Mouse (Mus musculus) common myeloid progenitor, adult 5-6 weeks (primary cell): ENCODE measurements around the gene Stard13. TPM values are rescaled to one million over a fixed set of nuclear protein-coding genes. Genes with fewer than 3 reads are reported as not detected.

ENCODE experiments used
- ATAC-seq: replicated peaks from 2 replicates; pipeline ENCODE4 v1.8.0; 2016; ENCODE audit warnings: low read depth, mild to moderate bottlenecking, moderate TSS enrichment, inconsistent platforms; ENCODE audit not compliant: poor library complexity, severe bottlenecking
- total RNA-seq: library from RNA; stranded (forward); fragments of 200-1000, 187-1606 nt; gene quantifications from 2 replicates; pipeline ENCODE4 v1.2.3, GENCODE M21; 2017

Stard13 gene
- total RNA-seq, 1 experiment from 2014 or later, result 0.69 TPM

DNA sequence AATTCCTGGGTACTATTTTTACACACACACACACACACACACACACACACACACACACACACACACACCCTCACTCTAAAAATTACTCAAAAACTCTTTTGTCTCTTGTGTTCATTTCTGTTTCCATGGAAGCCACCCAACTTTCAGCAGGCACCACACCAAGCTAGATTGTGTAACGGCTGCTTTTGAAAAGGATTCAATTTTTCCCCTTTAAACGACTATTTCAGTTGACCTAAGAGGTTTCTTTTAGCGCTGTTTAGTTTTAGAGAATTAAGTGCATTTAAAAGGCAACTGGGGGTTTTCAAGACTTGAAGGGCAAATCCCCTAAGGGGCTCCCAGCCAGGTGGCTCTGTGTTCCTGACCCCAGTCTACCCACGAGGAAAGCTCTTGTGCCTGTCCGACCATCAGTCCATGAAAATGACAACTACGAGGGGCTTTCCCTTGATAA lies 123.2 kb downstream of the Stard13 start:
- no peak for ATAC-seq

DNA sequence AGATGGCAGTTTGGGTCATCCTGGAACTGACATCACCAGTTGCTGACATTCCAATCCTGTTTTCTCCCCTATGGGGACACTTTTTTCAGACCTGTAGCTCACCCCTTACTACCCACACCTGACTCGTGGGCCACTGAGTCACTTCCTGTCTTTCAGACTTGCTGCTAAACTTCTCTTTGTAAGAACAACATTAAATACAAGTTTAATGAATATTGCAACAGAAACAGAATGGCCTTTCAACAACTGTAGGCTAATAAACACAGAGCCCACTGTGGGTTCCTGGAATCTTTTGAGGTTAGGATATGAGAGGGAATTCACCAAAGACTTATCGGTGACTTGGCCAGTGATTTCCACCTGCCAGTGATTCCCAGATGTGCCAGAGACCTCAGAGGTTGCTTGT lies 123.8 kb downstream of the Stard13 start:
- no peak for ATAC-seq

DNA sequence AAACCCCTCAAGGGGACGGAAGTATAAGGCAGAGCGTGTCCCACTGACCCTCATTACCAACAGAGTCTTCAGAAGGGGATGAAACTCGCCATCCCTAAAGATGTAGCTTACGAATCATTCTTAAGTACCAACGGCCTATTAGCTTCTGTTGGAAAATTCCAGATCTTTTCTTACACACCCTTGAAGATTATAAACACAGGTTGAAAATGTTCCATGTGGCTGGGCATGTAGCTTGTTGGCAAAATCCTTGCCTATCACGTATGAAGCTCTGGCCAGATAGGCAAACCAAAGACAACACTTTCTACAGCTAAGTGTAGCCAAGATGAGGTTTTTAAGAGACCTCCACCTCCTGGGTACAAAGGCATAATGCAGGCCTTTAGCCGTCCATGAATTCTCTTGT lies 124.7 kb downstream of the Stard13 start:
- ATAC-seq, result no peak

- peak; percentile 55 for ATAC-seq
These were observed 125.2 kb downstream of the Stard13 start for GRCm38 (mm10) chr5:151108291-151108897.

- ATAC-seq, result no peak
These were observed 126.8 kb downstream of the Stard13 start for GRCm38 (mm10) chr5:151106841-151107240.

DNA sequence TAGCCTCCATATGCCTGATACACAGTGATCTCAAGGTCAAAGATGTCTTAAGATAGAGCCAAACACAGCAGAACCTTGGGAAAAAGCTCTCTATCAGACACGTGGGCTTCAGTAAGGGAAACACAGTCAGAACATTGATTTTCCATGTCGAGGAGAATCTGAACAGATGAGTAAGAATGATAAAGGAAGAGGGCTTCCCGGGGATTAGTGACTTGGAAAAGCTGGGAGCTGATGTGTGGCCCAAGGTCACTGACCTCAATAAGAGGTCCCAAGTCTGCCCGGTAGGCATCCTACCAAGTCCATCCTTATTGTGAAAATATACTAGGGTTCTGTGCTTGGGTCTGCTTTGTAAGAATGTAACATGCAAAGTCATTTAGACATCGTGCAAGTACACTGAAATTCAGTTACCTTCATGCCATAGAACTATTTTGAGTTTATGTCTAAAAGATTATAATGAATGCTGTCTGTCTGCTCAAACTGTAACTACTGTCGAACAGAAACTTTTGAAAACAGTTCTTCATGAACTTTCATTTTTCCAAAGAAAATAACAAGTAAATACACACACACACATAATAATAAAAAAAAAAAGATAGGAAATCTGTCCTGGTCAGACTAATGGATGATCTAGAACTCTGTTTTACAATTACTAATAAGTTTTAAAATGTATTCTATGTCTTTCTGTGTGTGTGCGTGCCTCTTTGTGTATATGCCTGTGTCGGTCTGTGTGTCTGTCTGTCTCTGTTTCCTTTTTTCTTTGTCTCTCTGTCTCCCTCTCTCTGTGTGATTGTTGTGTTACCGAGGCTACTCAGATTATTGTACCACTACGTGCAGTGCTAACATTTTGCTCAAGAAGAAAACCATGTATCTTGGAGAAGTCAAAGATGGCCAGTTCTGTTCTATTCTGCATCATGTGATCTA lies 128.3 kb downstream of the Stard13 start:
- ATAC-seq, result no peak

DNA sequence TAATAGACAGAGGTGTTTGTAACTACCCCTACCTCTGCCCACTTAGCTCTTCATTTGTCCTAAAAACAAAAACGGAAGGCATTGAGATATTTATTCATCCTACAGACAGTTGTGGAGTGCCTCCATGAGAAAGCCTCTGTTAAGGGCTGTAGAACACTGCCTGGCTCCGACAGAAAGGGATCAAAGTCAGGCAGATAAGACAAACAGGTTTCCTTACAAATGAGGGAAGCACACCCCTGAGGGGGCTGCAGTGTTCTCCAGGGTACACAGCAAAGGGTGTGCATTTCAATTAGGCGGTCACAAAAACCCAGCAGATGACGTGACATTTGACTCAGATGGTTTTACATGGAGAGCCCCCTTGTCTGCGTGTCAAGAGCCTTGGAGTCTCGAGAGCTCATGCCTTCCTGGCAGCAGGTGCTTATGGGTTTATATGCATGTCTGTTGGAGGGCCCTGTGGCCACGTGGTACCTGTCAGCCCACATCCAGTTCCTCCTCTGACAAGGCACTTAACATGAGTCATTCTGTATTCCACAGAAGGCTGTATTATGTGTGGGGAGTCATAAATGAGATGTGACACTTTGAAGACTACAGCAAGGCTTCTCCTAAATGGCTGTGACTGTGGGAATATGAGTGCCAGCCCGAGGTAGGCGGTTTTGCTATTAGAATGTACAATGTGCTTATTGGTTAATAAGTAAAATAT lies 129.1 kb downstream of the Stard13 start:
- ATAC-seq, result peak; percentile 45; the same call in 1 of the 2 replicates

- ATAC-seq, result no peak
These were observed 130.4 kb downstream of the Stard13 start for GRCm38 (mm10) chr5:151103284-151103683.

DNA sequence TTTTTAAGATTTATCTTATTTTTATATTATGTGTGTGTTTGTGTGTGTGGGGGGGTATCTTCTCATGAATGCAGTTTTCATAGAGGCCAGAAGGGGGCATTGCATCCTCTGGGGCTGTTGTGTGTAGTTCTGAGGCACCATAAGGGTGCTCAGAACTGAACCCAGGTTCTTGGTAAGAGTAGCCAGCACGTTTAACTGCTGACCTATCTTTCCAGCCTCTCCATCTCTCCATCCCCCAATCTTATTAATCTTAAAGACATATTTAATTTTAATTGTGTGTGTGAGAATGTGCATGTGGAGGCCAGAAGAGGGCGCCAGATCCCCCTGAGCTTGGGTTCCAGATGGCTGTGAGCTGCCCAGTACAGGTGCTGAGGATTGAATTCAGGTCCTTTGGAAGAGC lies 131.4 kb downstream of the Stard13 start:
- ATAC-seq, result peak; percentile 47; the same call in 1 of the 2 replicates

GRCm38 (mm10) chr5:151096012-151096411 lies 137.6 kb downstream of the Stard13 start:
- no peak for ATAC-seq

DNA sequence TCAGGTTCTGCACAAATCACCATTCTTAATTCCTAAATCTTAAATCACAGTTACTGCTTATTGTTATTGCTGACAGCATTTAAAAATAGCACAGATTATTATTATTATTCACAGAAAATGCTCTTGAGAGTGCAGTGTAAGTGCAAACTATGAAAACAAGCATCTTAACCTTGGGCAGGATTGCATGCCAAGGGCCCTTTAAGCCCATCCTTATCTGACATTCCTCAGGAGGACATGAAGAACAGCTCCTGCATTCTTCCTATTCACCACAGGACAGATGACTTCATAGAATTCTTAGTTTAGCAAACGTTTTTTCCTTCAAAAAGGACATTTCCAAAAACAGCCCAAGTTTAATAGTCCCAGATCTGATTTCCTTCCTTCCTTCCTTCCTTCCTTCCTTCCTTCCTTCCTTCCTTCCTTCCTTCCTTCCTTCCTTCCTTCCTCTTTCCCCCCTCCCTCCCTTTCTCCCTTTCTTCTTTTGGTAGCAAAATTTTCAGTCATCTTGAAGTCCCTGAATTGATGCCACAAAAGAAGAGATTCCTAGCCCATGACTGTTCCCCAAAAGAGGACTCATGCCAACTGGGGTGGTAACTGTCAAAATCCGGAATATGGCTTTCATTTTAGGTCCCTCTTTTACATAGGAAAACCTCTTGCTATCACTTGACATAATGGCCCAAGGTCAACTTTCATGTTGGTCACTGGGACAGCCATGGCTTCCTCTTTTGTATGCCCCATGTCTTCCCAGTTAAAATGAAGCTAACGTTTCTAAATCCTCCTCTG lies 140.6 kb downstream of the Stard13 start:
- ATAC-seq, result no peak

DNA sequence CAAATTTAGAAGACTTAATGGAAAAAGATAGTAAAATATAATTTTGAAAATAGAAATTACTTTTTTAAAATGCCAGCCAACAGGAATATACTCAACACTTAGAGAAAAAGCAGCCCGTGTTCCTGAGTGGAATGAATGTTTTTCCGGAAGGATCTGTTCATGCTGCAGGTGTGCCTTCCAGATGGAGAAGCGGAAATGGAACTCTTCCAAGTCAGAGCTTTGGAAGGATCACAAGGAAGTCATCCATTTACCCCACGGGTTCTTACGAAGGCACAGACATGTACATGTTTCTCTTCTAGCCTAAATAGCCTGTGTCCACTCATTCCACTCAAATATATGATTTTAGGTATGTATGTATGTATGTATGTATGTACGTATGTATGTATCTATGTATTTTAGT lies 142.6 kb downstream of the Stard13 start:
- ATAC-seq, result no peak

GRCm38 (mm10) chr5:151089201-151089600 lies 144.4 kb downstream of the Stard13 start:
- no peak for ATAC-seq

- peak; percentile 67 for ATAC-seq
These were observed 147.0 kb downstream of the Stard13 start for GRCm38 (mm10) chr5:151086425-151087202.

- ATAC-seq, result 0 out of 2 replicates have a peak, but pooled peaks have one; percentile 24
These were observed 147.9 kb downstream of the Stard13 start for GRCm38 (mm10) chr5:151085749-151086148.

- ATAC-seq, result no peak
These were observed 153.4 kb downstream of the Stard13 start for GRCm38 (mm10) chr5:151080276-151080675.

- ATAC-seq, result no peak
These were observed 155.7 kb downstream of the Stard13 start for GRCm38 (mm10) chr5:151077953-151078352.

GRCm38 (mm10) chr5:151076917-151077316 lies 156.7 kb downstream of the Stard13 start:
- no peak for ATAC-seq

DNA sequence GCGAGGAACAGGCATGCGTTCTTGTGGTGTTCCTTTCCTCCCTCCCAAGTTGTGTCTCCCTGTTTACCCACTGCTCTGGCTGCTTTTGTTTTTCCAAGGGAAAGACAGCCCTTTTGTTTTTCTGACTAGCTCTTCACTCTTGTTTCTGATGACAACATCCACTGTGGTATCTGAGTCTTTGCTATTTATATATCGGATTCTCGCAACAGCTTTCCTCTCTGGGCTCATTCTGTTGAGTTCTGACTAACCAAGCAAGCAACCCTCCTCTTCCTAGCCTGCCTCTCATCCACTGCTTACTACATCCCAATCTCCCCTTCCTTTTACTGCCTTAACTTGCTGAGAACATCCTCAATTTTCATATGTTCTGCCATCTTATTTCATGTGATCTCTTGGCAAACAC lies 159.4 kb downstream of the Stard13 start:
- no peak for ATAC-seq
